Mouse (Mus musculus): ENCODE data around the gene Vmn2r58. TPM values are rescaled to one million over a fixed set of nuclear protein-coding genes. Genes with fewer than 3 reads are reported as not detected.
"Not testable (repeated sequence)": the region's sequence is repeated elsewhere in the genome, so short reads cannot be mapped to it uniquely, and the experiment has no call there.

Vmn2r58 gene
- total RNA-seq (2021) = not detected
- long read RNA-seq, experiment 1 = 0 reads
- long read RNA-seq, experiment 2 = 0 reads

- not testable (repeated sequence) for DNase-seq (ENCODE audit: low spot score in 2 of 2)
These were observed at the start of gene Vmn2r58 for GRCm38 (mm10) chr7:41872612-41873011. TSS of gene Vmn2r58 (minus strand) at chr7:41872712.

More at GRCm38 (mm10) chr7:41872612-41873011, at the start of gene Vmn2r58:
- intact Hi-C loops (cut with DNase I) = not testable (repeated sequence)

Other genes starting within 250 kb of the Vmn2r58 start
- 10 to 100 TPM; 30.0 to 37.0 TPM for gene Zfp788, start 239.5 kb downstream of the Vmn2r58 start, total RNA-seq (2021)
- not detected for gene Vmn2r59, start 186.3 kb upstream of the Vmn2r58 start, total RNA-seq (2021)
- gene Vmn2r60, start 235.1 kb upstream of the Vmn2r58 start, total RNA-seq (2021) = under 1 TPM; 0.04 to 0.09 TPM